Mouse (Mus musculus): ENCODE measurements around the gene Nos1ap. TPM values are rescaled to one million over a fixed set of nuclear protein-coding genes. Genes with fewer than 3 reads are reported as not detected.

Gene Nos1ap
- total RNA-seq, 2 experiments from 2014 or later: 22.2 to 27.3 TPM

Other genes with a start within 250 kb of the Nos1ap start
- gene Olfml2b, start 54.7 kb upstream of the Nos1ap start, total RNA-seq (2021): 10 to 100 TPM in 1 of 2 experiments, 1 to 10 TPM in 1; 6.7 to 12.0 TPM